Mouse (Mus musculus): ENCODE data around the gene Padi3. TPM values are rescaled to one million over a fixed set of nuclear protein-coding genes. Genes with fewer than 3 reads are reported as not detected.

Padi3 gene
- polyA plus RNA-seq, 1 experiment: 0.02 TPM

DNA sequence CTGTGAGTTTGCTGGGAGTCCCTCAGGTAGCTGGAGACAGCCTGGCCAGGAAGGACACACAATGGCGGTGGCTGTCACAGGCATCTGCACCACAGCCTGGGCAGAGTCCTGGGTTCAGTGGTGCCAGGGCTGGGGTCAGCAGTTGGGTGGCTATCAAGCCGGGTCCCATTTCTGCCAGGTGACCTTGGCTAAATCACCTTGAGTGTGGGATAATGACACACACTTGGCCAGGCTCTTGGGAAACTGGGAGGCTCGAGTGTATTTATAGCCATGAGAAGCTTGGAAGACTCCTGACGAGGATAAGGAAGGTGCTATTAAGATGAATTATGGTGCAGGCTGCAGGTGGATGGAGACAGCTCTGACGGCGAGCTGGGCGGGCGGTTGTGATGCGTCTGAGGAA lies 5.8 kb downstream of the Padi3 start:
- H3K27me3 ChIP-seq (replicated peaks): peaks cover 63% of the 10 kb centered on the region
- peaks cover 16% of the 10 kb centered on the region for H3K9me3 ChIP-seq
- peaks cover 5% of the 10 kb centered on the region; the same call in 1 of the 2 replicates for H3K4me1 ChIP-seq

DNA sequence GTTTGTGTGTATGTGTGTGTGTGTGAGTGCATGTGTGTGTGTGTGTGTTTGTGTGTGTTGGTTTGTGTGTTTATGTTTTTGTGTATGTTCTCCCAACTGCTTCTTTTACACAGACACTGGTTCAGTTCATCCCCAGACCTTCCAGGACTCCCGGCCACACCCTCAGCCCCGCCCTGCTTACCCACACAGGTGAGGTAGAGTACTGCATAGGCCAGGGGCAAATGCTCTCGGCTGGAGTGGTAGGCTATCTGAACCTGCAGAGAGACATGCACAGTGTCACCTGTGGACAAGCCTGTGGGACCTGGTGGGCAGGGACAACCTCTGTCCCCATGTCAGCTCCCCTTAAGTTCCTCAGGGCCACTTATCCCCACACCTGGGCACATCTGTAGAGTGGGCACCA lies 9.1 kb downstream of the Padi3 start:
- Histone ChIP-seq H3K27me3 (replicated peaks) (peaks cover 58% of the 10 kb centered on the region), H3K4me3 (replicated peaks) (no peak overlapping the region), H3K4me1 (peaks cover 5% of the 10 kb centered on the region), H3K9me3 (peaks cover 16% of the 10 kb centered on the region), H3K36me3 (replicated peaks; ENCODE audit: low read length) (no peaks in the 10 kb centered on the region)
- TF ChIP-seq FLI1 (IDR thresholded peaks at IDR 0.05; ENCODE audit: low read length) (no peak), GATA1 (IDR thresholded peaks at IDR 0.05; ENCODE audit: borderline replicate concordance, low read length) (no peak)

More for the DNA sequence above, 5.8 kb downstream of the Padi3 start:
- no peak overlapping the region for H3K4me3 ChIP-seq (replicated peaks)
- TF ChIP-seq FLI1 (IDR thresholded peaks at IDR 0.05; ENCODE audit: low read length) (no peak), GATA1 (IDR thresholded peaks at IDR 0.05; ENCODE audit: borderline replicate concordance, low read length) (no peak)
- H3K36me3 ChIP-seq (replicated peaks; ENCODE audit: low read length): no peaks in the 10 kb centered on the region

DNA sequence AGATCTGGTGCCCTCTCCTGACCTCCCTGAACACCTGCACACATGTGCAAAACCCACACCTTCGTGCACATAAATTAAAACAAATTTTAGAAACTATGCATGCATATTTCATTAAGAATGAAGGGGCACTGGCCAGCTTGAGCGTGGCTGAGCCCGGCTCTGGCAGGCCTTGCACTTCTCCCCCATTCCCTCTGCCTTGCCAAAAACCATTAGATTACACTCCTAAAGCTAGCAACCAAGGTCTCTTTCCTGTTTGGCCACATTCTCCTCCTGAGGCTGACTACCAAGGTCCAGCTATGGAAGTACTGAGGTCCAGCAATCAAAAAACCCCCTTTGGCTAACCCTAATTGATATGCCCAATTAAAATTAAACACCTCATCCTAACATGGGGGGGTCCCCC lies 13.7 kb downstream of the Padi3 start:
- Histone ChIP-seq H3K4me3 (replicated peaks) (no peak overlapping the region), H3K9me3 (no peaks in the 10 kb centered on the region), H3K4me1 (peaks cover 11% of the 10 kb centered on the region), H3K36me3 (replicated peaks; ENCODE audit: low read length) (no peaks in the 10 kb centered on the region), H3K27me3 (replicated peaks) (peaks cover 62% of the 10 kb centered on the region)
- TF ChIP-seq GATA1 (IDR thresholded peaks at IDR 0.05; ENCODE audit: borderline replicate concordance, low read length) (no peak), FLI1 (IDR thresholded peaks at IDR 0.05; ENCODE audit: low read length) (no peak)

DNA sequence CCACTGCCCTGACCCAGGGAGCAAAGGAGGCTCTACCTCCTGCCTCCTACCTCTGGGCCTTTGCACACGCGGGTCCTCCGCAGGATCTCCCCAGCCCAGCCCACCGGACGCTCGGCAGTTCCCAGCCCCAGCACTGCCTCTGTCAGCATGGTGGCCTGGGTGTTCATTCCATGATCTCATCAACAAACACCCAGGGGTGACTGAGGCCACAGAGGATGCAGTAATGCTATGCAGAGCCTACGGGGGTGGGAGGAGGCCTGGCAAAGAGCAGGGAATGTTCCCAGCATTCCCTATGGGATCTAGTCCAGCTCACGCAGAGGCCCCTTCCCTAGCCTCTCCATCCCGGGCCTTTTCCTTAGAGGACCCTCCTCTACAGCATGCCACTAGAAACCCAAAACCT lies 15.8 kb downstream of the Padi3 start:
- H3K4me3 ChIP-seq (replicated peaks): no peak overlapping the region
- TF ChIP-seq FLI1 (IDR thresholded peaks at IDR 0.05; ENCODE audit: low read length) (no peak), GATA1 (IDR thresholded peaks at IDR 0.05; ENCODE audit: borderline replicate concordance, low read length) (no peak)
- H3K36me3 ChIP-seq (replicated peaks; ENCODE audit: low read length): no peaks in the 10 kb centered on the region
- no peaks in the 10 kb centered on the region for H3K9me3 ChIP-seq
- H3K4me1 ChIP-seq: peaks cover 11% of the 10 kb centered on the region
- H3K27me3 ChIP-seq (replicated peaks): peaks cover 56% of the 10 kb centered on the region

DNA sequence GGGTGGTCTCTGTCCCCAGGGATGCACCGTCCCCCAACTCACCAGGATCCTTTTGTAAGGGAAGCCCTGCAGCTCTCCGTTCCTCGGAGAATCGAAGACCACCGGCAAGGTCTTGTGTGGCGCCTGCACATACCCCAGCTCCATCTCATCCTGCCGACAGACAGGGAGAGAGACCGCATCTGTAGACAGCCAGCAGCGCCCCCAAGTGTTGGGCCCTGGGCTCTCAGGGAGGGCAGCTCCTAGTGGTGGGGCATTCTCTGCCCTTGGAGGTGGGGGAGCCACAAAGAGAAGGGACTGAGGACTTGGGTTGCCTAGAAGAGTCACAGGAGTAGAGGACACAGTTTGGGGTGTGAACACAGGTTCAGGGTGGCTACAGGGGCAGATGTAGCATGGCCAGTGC lies 16.7 kb downstream of the Padi3 start:
- TF ChIP-seq GATA1 (IDR thresholded peaks at IDR 0.05; ENCODE audit: borderline replicate concordance, low read length) (no peak), FLI1 (IDR thresholded peaks at IDR 0.05; ENCODE audit: low read length) (no peak)
- H3K4me1 ChIP-seq: peaks cover 6% of the 10 kb centered on the region; the same call in 1 of the 2 replicates
- H3K4me3 ChIP-seq (replicated peaks): no peak overlapping the region
- H3K27me3 ChIP-seq (replicated peaks): peaks cover 51% of the 10 kb centered on the region
- H3K36me3 ChIP-seq (replicated peaks; ENCODE audit: low read length): no peaks in the 10 kb centered on the region
- no peaks in the 10 kb centered on the region for H3K9me3 ChIP-seq

DNA sequence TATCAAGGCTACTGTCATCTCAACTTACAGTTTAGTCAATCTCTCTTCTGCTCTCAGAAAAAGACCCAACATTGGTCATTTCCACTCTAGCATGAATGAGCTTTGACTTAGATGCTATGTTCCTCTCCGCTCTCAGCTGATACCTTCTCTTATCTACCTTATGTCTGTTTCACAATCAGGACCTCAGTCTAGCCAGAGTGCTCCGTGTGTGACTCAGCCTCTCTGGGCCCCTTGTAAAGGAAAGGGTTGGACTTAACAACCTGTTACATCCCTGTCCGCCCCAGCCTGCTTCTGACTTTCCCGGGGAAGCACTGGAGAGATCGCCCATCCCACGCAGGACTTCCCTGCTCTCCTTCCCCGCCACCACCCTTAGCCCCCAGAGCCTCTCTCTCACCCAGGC lies 17.9 kb downstream of the Padi3 start:
- no peak overlapping the region for H3K4me3 ChIP-seq (replicated peaks)
- H3K36me3 ChIP-seq (replicated peaks; ENCODE audit: low read length): no peaks in the 10 kb centered on the region
- peaks cover 40% of the 10 kb centered on the region for H3K27me3 ChIP-seq (replicated peaks)
- no peaks in the 10 kb centered on the region for H3K9me3 ChIP-seq
- TF ChIP-seq GATA1 (IDR thresholded peaks at IDR 0.05; ENCODE audit: borderline replicate concordance, low read length): no peak
- TF ChIP-seq FLI1 (IDR thresholded peaks at IDR 0.05; ENCODE audit: low read length): no peak
- peaks cover 13% of the 10 kb centered on the region for H3K4me1 ChIP-seq

DNA sequence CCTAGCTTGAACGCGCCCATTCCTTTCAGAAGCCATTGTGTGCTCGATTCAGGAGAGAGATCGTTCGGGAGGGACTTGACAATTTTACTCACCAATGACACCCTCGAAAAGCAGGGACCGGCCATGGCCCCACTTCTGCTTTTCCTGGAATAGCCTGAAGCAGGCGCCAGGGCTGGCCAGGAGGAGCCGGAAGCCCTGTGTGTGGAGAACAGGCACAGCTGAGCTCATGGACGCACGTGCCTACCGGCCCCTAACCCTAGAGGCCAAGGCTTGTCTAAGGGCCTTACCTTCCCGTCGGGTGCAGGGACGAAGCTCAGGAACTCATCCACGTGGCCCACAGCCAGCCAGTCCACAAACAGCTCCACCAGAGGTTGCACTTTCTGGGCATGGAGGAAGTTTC lies 19.4 kb downstream of the Padi3 start:
- TF ChIP-seq GATA1 (IDR thresholded peaks at IDR 0.05; ENCODE audit: borderline replicate concordance, low read length) (no peak), FLI1 (IDR thresholded peaks at IDR 0.05; ENCODE audit: low read length) (no peak)
- Histone ChIP-seq H3K4me3 (replicated peaks) (no peak overlapping the region), H3K9me3 (peaks cover 12% of the 10 kb centered on the region), H3K27me3 (replicated peaks) (peaks cover 34% of the 10 kb centered on the region), H3K4me1 (peaks cover 20% of the 10 kb centered on the region), H3K36me3 (replicated peaks; ENCODE audit: low read length) (no peaks in the 10 kb centered on the region)

DNA sequence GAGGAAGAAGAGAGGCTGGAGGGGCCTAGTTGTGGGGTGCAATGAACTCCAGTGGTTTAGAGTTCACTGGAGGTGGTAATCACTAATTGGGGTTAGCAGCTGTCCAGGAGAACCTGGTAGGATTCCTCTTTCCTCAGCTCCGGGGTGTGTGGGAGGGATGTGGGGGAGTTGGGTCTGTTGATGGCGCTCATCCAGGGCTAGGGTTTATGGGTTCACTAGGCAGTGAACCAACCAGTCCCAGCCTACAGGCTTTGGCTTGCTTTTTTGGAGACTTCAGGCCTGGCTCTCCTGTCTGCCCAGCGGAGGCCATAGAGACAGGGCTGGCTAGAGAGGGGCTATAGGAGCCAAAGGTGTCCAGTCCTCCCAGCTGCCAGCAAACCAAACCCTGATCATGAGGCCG lies 20.5 kb downstream of the Padi3 start:
- Histone ChIP-seq H3K27me3 (replicated peaks) (peaks cover 28% of the 10 kb centered on the region), H3K4me1 (peaks cover 22% of the 10 kb centered on the region), H3K36me3 (replicated peaks; ENCODE audit: low read length) (no peaks in the 10 kb centered on the region), H3K4me3 (replicated peaks) (no peak overlapping the region), H3K9me3 (peaks cover 13% of the 10 kb centered on the region)
- TF ChIP-seq GATA1 (IDR thresholded peaks at IDR 0.05; ENCODE audit: borderline replicate concordance, low read length) (no peak), FLI1 (IDR thresholded peaks at IDR 0.05; ENCODE audit: low read length) (no peak)

DNA sequence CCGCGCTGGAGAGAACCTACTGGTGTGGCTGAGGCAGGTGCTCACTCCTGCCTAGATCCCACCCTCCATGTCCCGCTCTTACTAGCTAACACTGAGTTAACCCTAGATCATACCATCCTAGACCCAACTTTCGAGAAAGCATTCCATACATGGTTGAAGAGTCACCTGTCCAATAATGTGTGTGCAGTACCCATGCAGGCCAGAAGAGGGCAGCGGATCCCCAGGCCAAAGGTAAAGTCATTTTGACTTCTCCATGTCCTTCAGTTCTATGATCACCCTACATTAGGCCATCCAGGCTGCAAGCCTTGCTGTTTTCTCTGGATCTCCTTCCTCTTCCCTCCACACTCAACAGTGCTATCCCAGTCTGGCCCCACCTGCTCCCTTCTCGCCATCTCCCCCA lies 21.5 kb downstream of the Padi3 start:
- Histone ChIP-seq H3K36me3 (replicated peaks; ENCODE audit: low read length) (no peaks in the 10 kb centered on the region), H3K4me3 (replicated peaks) (no peak overlapping the region), H3K9me3 (peaks cover 20% of the 10 kb centered on the region), H3K27me3 (replicated peaks) (peaks cover 19% of the 10 kb centered on the region), H3K4me1 (peaks cover 22% of the 10 kb centered on the region)
- no peak for TF ChIP-seq GATA1 (IDR thresholded peaks at IDR 0.05; ENCODE audit: borderline replicate concordance, low read length)
- TF ChIP-seq FLI1 (IDR thresholded peaks at IDR 0.05; ENCODE audit: low read length): no peak

DNA sequence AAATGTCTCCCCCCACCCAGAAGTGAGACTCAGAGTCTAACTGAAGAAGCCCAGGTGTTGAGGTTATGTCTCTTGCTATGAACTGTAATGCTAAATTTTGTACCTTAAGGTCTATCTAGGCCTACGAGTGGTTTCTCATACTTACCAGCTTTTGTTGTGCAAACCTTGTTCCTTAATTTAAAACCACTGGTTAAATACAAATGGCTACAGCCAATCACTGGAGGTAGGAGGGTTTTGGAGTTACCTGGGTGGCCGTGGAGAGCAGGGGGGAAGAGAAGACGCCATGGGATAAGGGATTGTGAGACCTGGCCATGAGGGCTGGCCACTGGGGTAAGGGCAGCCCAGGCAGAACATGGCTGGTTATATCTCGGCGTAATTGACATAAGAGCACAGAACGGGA lies 22.2 kb downstream of the Padi3 start:
- Histone ChIP-seq H3K36me3 (replicated peaks; ENCODE audit: low read length) (no peaks in the 10 kb centered on the region), H3K27me3 (replicated peaks) (peaks cover 14% of the 10 kb centered on the region), H3K4me1 (peaks cover 22% of the 10 kb centered on the region), H3K9me3 (peaks cover 20% of the 10 kb centered on the region), H3K4me3 (replicated peaks) (no peak overlapping the region)
- TF ChIP-seq FLI1 (IDR thresholded peaks at IDR 0.05; ENCODE audit: low read length): no peak
- TF ChIP-seq GATA1 (IDR thresholded peaks at IDR 0.05; ENCODE audit: borderline replicate concordance, low read length): no peak

DNA sequence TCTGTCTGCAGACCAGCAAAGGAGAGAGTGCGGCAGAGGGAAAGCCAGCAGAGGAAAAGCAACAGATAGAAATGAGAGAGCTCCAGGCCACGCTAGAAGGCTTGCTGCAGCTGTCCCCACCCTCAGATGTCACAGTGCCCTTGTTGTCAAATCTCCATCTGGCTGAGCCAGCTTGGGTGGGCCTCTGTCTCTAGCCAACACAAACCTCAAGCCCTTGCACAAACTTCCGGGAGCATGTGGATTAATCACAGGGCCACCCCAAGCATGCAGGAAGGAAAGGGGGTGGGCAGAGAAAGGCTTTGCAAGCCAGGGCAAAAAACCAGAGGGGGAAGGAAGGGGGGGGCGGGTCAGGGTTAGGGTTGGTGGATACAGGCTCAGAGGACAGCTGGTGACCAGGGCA lies 23.0 kb downstream of the Padi3 start:
- H3K4me3 ChIP-seq (replicated peaks): no peak overlapping the region
- no peaks in the 10 kb centered on the region for H3K36me3 ChIP-seq (replicated peaks; ENCODE audit: low read length)
- H3K9me3 ChIP-seq: peaks cover 25% of the 10 kb centered on the region
- TF ChIP-seq FLI1 (IDR thresholded peaks at IDR 0.05; ENCODE audit: low read length): no peak
- TF ChIP-seq GATA1 (IDR thresholded peaks at IDR 0.05; ENCODE audit: borderline replicate concordance, low read length): no peak
- peaks cover 11% of the 10 kb centered on the region for H3K27me3 ChIP-seq (replicated peaks)
- peaks cover 19% of the 10 kb centered on the region for H3K4me1 ChIP-seq
